In genomic region chr14:45469446-45469845, GRCm38 (mm10) we compare ENCODE assay signal across 16 mouse cellular contexts.
DNase-seq lines count a peak whose midpoint lies in the region; ATAC-seq and TF ChIP-seq lines count a peak whose summit lies in the region.
"Had no signal": no experiment of that assay in that cellular context is flagged by ENCODE, and none has a peak within 500 bp of the region (broad histone marks: within the 10 kb centered on the region; RNA-seq: fewer than 3 reads in every experiment).

No protein-coding gene starts in this region.

- H3K27ac ChIP-seq in intestine, postnatal 0 days (ENCODE audit: low read depth, low read length), result no peak overlapping the region
- no peak overlapping the region for H3K27ac ChIP-seq in intestine, embryonic 15.5 days
- H3K27ac ChIP-seq in midbrain, postnatal 0 days (ENCODE audit: low read depth, low read length), result no peak overlapping the region
- no peak overlapping the region for H3K27ac ChIP-seq in midbrain, embryonic 14.5 days (replicated peaks; ENCODE audit: low read depth, low read length)
- H3K27ac ChIP-seq: embryonic facial prominence, embryonic 15.5 days; heart, embryonic 15.5 days; limb, embryonic 15.5 days had no signal

- H3K27me3 ChIP-seq in intestine, postnatal 0 days (replicated peaks; ENCODE audit: control insufficient read depth, insufficient read depth, low read length), result no peaks in the 10 kb centered on the region
- no peaks in the 10 kb centered on the region for H3K27me3 ChIP-seq in intestine, embryonic 15.5 days (replicated peaks)
- H3K27me3 ChIP-seq in midbrain, postnatal 0 days (ENCODE audit: insufficient read depth, low read length), result no peaks in the 10 kb centered on the region
- no peaks in the 10 kb centered on the region for H3K27me3 ChIP-seq in midbrain, embryonic 14.5 days (ENCODE audit: control insufficient read depth, insufficient read depth, low read length)
- H3K27me3 ChIP-seq in Patski, result no peaks in the 10 kb centered on the region
- H3K27me3 ChIP-seq: embryonic facial prominence, embryonic 15.5 days; heart, embryonic 15.5 days; limb, embryonic 15.5 days had no signal

- no peaks in the 10 kb centered on the region for H3K4me1 ChIP-seq in intestine, postnatal 0 days (replicated peaks; ENCODE audit: control insufficient read depth, insufficient read depth, low read length)
- H3K4me1 ChIP-seq in intestine, embryonic 15.5 days (replicated peaks), result no peaks in the 10 kb centered on the region
- H3K4me1 ChIP-seq in midbrain, postnatal 0 days (ENCODE audit: insufficient read depth, low read length), result no peaks in the 10 kb centered on the region
- H3K4me1 ChIP-seq in midbrain, embryonic 14.5 days (ENCODE audit: control insufficient read depth, insufficient read depth, low read length), result no peaks in the 10 kb centered on the region
- H3K4me1 ChIP-seq: embryonic facial prominence, embryonic 15.5 days had no signal

- ATAC-seq in intestine, postnatal 0 days, result no peak
- no peak for ATAC-seq in intestine, embryonic 15.5 days
- no peak for ATAC-seq in midbrain, postnatal 0 days (ENCODE audit: low FRiP score)
- ATAC-seq in midbrain, embryonic 14.5 days (ENCODE audit: low FRiP score, low TSS enrichment), result no peak
- ATAC-seq in Patski, result no peak
- ATAC-seq: forebrain, embryonic 14.5 days; inflammation-experienced regulatory T-cells, adult 6 months had no signal

- no peak overlapping the region for H3K9ac ChIP-seq in intestine, postnatal 0 days (ENCODE audit: low read depth, low read length)
- H3K9ac ChIP-seq in intestine, embryonic 15.5 days, result no peak overlapping the region
- no peak overlapping the region for H3K9ac ChIP-seq in midbrain, postnatal 0 days (replicated peaks; ENCODE audit: low read length, poor library complexity, severe bottlenecking)
- no peak overlapping the region for H3K9ac ChIP-seq in midbrain, embryonic 14.5 days (replicated peaks; ENCODE audit: low read length)
- H3K9ac ChIP-seq: embryonic facial prominence, embryonic 15.5 days; heart, embryonic 15.5 days; limb, embryonic 15.5 days had no signal

- H3K9me3 ChIP-seq in intestine, postnatal 0 days (ENCODE audit: control insufficient read depth), result no peaks in the 10 kb centered on the region
- no peaks in the 10 kb centered on the region for H3K9me3 ChIP-seq in intestine, embryonic 15.5 days
- H3K9me3 ChIP-seq in midbrain, postnatal 0 days (ENCODE audit: low read length), result no peaks in the 10 kb centered on the region
- H3K9me3 ChIP-seq in midbrain, embryonic 14.5 days (ENCODE audit: control insufficient read depth, low read length), result no peaks in the 10 kb centered on the region
- H3K9me3 ChIP-seq: embryonic facial prominence, embryonic 15.5 days; heart, embryonic 15.5 days; limb, embryonic 15.5 days had no signal

- no peak for DNase-seq in midbrain, postnatal 0 days (ENCODE audit: low spot score)
- no peak for DNase-seq in midbrain, embryonic 14.5 days
- no peak for DNase-seq in Patski (ENCODE audit: low read depth, low spot score)
- no peak for DNase-seq in adrenal gland, postnatal 4 days (ENCODE audit: low spot score in 2 of 2)
- no peak for DNase-seq in layer of hippocampus, adult 9-10 months (ENCODE audit: low spot score)
- DNase-seq: adrenal gland, adult 8-10 months; gastrocnemius, postnatal 25 days; kidney, postnatal 36 days; thymus, postnatal 14 days had no signal

- in situ Hi-C loops in Patski (cut with MboI; ENCODE audit: low pct_unique_long_range_greater_than_20kb), result no loop called here

- POLR2A ChIA-PET in Patski (lab: Charles Lee), result no interaction called here

- CTCF ChIA-PET in Patski (lab: Charles Lee), result interaction anchor here (0.8 to 1.0 kb wide), 3 partner anchors 8 to 58 kb away, joined by 3 read pairs; no protein-coding TSS in a partner anchor

- WGBS in intestine, postnatal 0 days, result 91% methylated on average over 8 of the region's 8 CpGs
- 93% methylated on average over 8 of the region's 8 CpGs for WGBS in intestine, embryonic 15.5 days
- WGBS in midbrain, postnatal 0 days, result 95% methylated on average over 8 of the region's 8 CpGs
- 94% methylated on average over 8 of the region's 8 CpGs for WGBS in midbrain, embryonic 14.5 days

- H3K4me3 ChIP-seq in intestine, postnatal 0 days (ENCODE audit: low read depth, low read length), result no peak overlapping the region
- no peak overlapping the region for H3K4me3 ChIP-seq in intestine, embryonic 15.5 days (replicated peaks)
- no peak overlapping the region for H3K4me3 ChIP-seq in midbrain, postnatal 0 days (ENCODE audit: low read depth, low read length)
- no peak overlapping the region for H3K4me3 ChIP-seq in midbrain, embryonic 14.5 days (replicated peaks; ENCODE audit: low read depth, low read length)
- H3K4me3 ChIP-seq: embryonic facial prominence, embryonic 15.5 days; heart, embryonic 15.5 days; limb, embryonic 15.5 days had no signal

- peaks cover 39% of the 10 kb centered on the region for H3K36me3 ChIP-seq in intestine, postnatal 0 days (ENCODE audit: control insufficient read depth, insufficient read depth)
- H3K36me3 ChIP-seq in intestine, embryonic 15.5 days, result peaks cover 16% of the 10 kb centered on the region
- peaks cover 44% of the 10 kb centered on the region for H3K36me3 ChIP-seq in midbrain, postnatal 0 days (ENCODE audit: insufficient read depth, low read length)
- H3K36me3 ChIP-seq in midbrain, embryonic 14.5 days (ENCODE audit: control insufficient read depth, insufficient read depth, low read length), result peaks cover 56% of the 10 kb centered on the region

- TF ChIP-seq CTCF in intestine, postnatal 0 days (IDR thresholded peaks at IDR 0.05; ENCODE audit: low read depth), result peak; percentile 55
- peak; percentile 30; the same call in 1 of the 2 replicates for TF ChIP-seq CTCF in midbrain, postnatal 0 days (IDR thresholded peaks at IDR 0.05)
- peak; percentile 47 for TF ChIP-seq CTCF in Patski (IDR thresholded peaks at IDR 0.05)

- H3K4me2 ChIP-seq in intestine, postnatal 0 days (replicated peaks; ENCODE audit: low read depth), result no peak overlapping the region
- no peak overlapping the region for H3K4me2 ChIP-seq in intestine, embryonic 15.5 days (replicated peaks)
- H3K4me2 ChIP-seq in midbrain, postnatal 0 days (ENCODE audit: low read depth, low read length, poor library complexity, severe bottlenecking), result no peak overlapping the region
- H3K4me2 ChIP-seq in midbrain, embryonic 14.5 days (ENCODE audit: low read length), result no peak overlapping the region
- H3K4me2 ChIP-seq: embryonic facial prominence, embryonic 15.5 days; heart, embryonic 15.5 days; limb, embryonic 15.5 days had no signal
